Mouse (Mus musculus) central nervous system, embryonic 14 days (tissue): ENCODE measurements around the gene Zbtb18. TPM values are rescaled to one million over a fixed set of nuclear protein-coding genes. Genes with fewer than 3 reads are reported as not detected.

ENCODE experiments used
- polyA plus RNA-seq: library from polyadenylated mRNA; depleted of rRNA; stranded (reverse); fragments of >200 nt; gene quantifications from 2 replicates; pipeline ENCODE4 v1.2.3, GENCODE M21; 2012; rRNA removed

Zbtb18 gene
- polyA plus RNA-seq = 58.7 and 91.0 TPM in 2 replicates

DNA sequence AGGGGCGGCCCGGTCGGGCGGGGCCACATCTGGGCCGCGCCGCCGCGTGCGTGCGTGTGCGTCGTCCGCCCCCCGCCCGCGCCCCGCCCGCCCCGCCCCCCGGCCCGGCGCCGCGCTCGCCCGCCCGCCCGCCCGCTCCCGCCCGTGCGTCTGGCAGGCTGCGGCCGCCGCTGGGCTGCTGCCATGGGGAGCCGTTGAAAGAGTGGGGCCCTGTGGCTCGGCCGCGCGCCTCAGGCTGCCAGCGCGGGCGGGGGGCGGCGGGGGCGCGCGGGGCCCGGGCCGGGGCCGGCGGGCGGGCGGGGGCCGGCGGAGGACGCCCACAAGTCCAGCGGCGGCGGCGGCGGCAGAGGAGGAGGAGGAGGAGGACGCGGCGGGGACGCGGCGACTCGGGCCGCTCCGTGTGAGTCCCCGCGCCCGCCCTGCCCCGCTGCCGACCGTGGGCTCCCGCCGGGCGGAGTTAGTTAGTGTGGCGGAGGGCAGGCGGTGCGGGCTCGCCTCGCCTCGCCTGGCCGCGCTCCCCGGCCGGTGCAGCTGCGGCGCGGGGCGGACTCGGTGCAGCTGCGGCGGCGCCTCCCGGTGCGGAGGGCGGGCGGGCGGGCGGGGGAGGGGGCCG is at the start of gene Zbtb18:
Gene Zbtb18 (plus strand): TSS at position 156 of the 613 bp plus-strand sequence.

Other genes with a start within 250 kb of the Zbtb18 start
- gene Akt3, start 184.1 kb upstream of the Zbtb18 start, polyA plus RNA-seq = 40.5 and 47.2 TPM in 2 replicates